Mouse (Mus musculus): ENCODE data around the gene Olfr1199. TPM values are rescaled to one million over a fixed set of nuclear protein-coding genes. Genes with fewer than 3 reads are reported as not detected.

The Olfr1199 gene
- not detected in 2 replicates for polyA plus RNA-seq (2012; rRNA removed)

DNA sequence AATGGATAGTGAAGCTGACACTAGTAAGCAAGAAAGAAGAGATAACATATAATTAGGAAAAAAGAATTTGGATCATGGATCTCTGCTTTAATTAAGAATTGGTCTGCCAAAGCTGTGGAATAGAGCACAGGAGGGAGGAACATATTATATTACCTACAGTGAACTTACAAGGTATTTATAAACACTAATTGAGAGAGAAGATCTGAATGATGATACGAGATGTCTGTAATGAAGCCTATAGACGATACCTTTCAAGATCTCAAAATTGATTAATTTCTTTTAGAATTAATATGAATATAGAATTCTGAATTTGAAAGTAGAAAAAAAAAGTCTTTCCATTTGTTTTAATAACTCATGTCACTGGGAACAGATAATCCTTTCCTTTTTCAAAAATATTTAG lies at the start of gene Olfr1199:
Gene Olfr1199 (minus strand): TSS at position 101 of the 400 bp plus-strand sequence.
- TF ChIP-seq CTCF (conservative IDR thresholded peaks at IDR 0.05; ENCODE audit: insufficient read depth, insufficient read length, low read depth, low read length) (no peak), POLR2A (IDR thresholded peaks at IDR 0.05; ENCODE audit: low read depth, low read length) (no peak)
- 68% methylated on average over 2 of the region's 2 CpGs for WGBS
- Histone ChIP-seq H3K4me3 (ENCODE audit: insufficient read depth, low read depth, low read length) (no peak within 1 kb of the TSS), H3K27ac (ENCODE audit: insufficient read depth, low read depth, low read length) (no peak within 1 kb of the TSS), H3K4me1 (ENCODE audit: control insufficient read depth, insufficient read depth, low read length) (no peaks in the 10 kb centered on the region), H3K27me3 (replicated peaks; ENCODE audit: control insufficient read depth, insufficient read depth, low read length) (no peaks in the 10 kb centered on the region), H3K36me3 (ENCODE audit: control insufficient read depth, insufficient read depth, low read length) (no peaks in the 10 kb centered on the region)
- DNase-seq = no peak

DNA sequence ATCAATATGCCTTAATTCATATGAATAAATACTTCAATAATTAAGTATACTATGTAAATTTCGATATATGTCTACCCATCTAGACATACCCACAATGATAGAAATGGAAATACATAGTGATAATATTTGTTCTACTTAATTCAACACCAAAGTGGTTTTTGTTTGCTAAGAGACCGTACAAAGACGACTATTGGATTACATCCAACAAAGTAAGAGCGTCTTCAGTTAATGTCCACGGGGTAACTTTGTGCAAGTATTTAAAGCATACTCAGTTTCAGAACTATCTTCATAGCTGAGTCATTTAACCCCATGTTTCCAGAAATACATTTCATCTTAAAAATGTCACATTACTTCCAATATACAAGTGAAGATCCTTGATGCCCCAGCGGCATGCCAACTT lies 32.5 kb upstream of the Olfr1199 start, which contains the start of gene Olfr1201:
Gene Olfr1201 (plus strand): TSS at position 301 of the 400 bp plus-strand sequence.
- TF ChIP-seq CTCF (conservative IDR thresholded peaks at IDR 0.05; ENCODE audit: insufficient read depth, insufficient read length, low read depth, low read length) (no peak), POLR2A (IDR thresholded peaks at IDR 0.05; ENCODE audit: low read depth, low read length) (no peak)
- WGBS = 80% methylated on average over 6 of the region's 6 CpGs
- Histone ChIP-seq H3K27me3 (replicated peaks; ENCODE audit: control insufficient read depth, insufficient read depth, low read length) (no peaks in the 10 kb centered on the region), H3K27ac (ENCODE audit: insufficient read depth, low read depth, low read length) (no peak within 1 kb of the TSS), H3K36me3 (ENCODE audit: control insufficient read depth, insufficient read depth, low read length) (no peaks in the 10 kb centered on the region), H3K4me3 (ENCODE audit: insufficient read depth, low read depth, low read length) (no peak within 1 kb of the TSS), H3K4me1 (ENCODE audit: control insufficient read depth, insufficient read depth, low read length) (no peaks in the 10 kb centered on the region)
- no peak for DNase-seq

DNA sequence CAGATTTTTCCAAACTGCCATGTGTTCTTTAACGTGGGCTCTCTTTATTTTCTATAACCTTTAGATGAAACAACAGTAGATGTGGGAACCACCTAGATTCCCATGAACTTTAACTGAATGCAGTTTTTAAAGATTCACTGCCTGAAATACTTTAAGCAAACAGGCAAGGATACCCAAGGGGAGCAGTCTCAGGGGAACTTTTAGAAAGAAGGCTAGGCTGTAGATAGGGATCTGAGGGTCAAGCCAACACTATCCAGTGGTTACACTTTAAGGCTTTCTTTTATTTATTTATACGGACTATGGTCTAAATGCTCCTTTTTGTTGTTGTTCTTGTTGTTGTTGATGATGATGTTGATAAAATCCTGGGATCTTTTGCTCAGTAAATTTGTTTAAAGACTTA lies 10.1 kb upstream of the Olfr1199 start, which contains the start of gene Olfr1200:
Gene Olfr1200 (minus strand): TSS at position 101 of the 400 bp plus-strand sequence.
- 65% methylated on average over 2 of the region's 2 CpGs for WGBS
- no peak for DNase-seq
- no peaks in the 10 kb centered on the region for H3K27me3 ChIP-seq (replicated peaks; ENCODE audit: control insufficient read depth, insufficient read depth, low read length)
- TF ChIP-seq POLR2A (IDR thresholded peaks at IDR 0.05; ENCODE audit: low read depth, low read length) (no peak), CTCF (conservative IDR thresholded peaks at IDR 0.05; ENCODE audit: insufficient read depth, insufficient read length, low read depth, low read length) (no peak)
- no peaks in the 10 kb centered on the region for H3K4me1 ChIP-seq (ENCODE audit: control insufficient read depth, insufficient read depth, low read length)
- no peak within 1 kb of the TSS for H3K27ac ChIP-seq (ENCODE audit: insufficient read depth, low read depth, low read length)
- H3K36me3 ChIP-seq (ENCODE audit: control insufficient read depth, insufficient read depth, low read length) = no peaks in the 10 kb centered on the region
- H3K4me3 ChIP-seq (ENCODE audit: insufficient read depth, low read depth, low read length) = no peak within 1 kb of the TSS

DNA sequence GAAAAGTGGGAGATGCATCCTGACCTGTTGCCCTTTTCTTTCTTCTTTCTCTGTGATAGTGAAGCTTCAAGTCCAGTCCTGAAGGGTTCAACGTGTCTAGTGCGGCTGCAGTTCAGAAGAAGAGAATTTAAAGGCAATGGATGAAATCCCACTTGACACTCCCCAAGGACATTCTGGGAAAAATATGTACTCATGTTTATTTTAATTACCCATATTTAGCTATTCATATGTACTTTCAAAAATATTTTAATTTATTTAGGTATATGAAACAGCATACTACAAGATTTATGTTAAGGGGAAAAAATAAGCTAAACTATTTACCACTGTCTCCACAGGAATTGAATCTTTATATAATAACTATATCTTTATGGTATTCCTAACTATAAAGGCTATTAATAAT lies 9.0 kb downstream of the Olfr1199 start, which contains the start of gene Olfr1198:
Gene Olfr1198 (minus strand): TSS at position 101 of the 400 bp plus-strand sequence.
- 94% methylated on average over 2 of the region's 2 CpGs for WGBS
- no peaks in the 10 kb centered on the region for H3K4me1 ChIP-seq (ENCODE audit: control insufficient read depth, insufficient read depth, low read length)
- no peak within 1 kb of the TSS for H3K27ac ChIP-seq (ENCODE audit: insufficient read depth, low read depth, low read length)
- DNase-seq = no peak
- no peak within 1 kb of the TSS for H3K4me3 ChIP-seq (ENCODE audit: insufficient read depth, low read depth, low read length)
- H3K36me3 ChIP-seq (ENCODE audit: control insufficient read depth, insufficient read depth, low read length) = no peaks in the 10 kb centered on the region
- TF ChIP-seq CTCF (conservative IDR thresholded peaks at IDR 0.05; ENCODE audit: insufficient read depth, insufficient read length, low read depth, low read length) = no peak
- no peak for TF ChIP-seq POLR2A (IDR thresholded peaks at IDR 0.05; ENCODE audit: low read depth, low read length)
- H3K27me3 ChIP-seq (replicated peaks; ENCODE audit: control insufficient read depth, insufficient read depth, low read length) = no peaks in the 10 kb centered on the region

DNA sequence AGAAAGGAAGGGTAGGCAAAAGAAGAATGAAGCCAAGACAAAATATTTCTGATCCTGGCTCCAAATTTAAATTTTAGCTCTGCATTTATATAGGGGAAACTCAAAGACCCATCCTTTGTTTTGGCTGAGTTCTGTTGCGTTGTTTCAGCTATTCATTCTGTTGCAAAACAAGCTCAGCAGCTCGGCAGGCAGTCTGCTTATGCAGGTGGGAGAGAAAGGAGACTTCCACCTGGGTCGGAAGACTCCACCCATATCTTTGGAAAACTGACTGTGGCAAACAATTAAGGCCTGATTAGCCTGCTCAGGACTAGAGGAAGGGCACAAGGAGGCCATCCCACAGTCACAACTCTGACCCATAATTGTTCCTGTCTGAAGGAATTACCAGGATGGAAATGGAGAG lies 16.9 kb downstream of the Olfr1199 start:
- H3K27me3 ChIP-seq (replicated peaks; ENCODE audit: control insufficient read depth, insufficient read depth, low read length) = no peaks in the 10 kb centered on the region
- TF ChIP-seq POLR2A (IDR thresholded peaks at IDR 0.05; ENCODE audit: low read depth, low read length) (no peak), CTCF (conservative IDR thresholded peaks at IDR 0.05; ENCODE audit: insufficient read depth, insufficient read length, low read depth, low read length) (no peak)
- H3K27ac ChIP-seq (ENCODE audit: insufficient read depth, low read depth, low read length) = no peak overlapping the region
- no peaks in the 10 kb centered on the region for H3K4me1 ChIP-seq (ENCODE audit: control insufficient read depth, insufficient read depth, low read length)
- H3K4me3 ChIP-seq (ENCODE audit: insufficient read depth, low read depth, low read length) = no peak overlapping the region
- no peaks in the 10 kb centered on the region for H3K36me3 ChIP-seq (ENCODE audit: control insufficient read depth, insufficient read depth, low read length)
- 63% methylated on average over 3 of the region's 3 CpGs for WGBS
- no peak for DNase-seq

DNA sequence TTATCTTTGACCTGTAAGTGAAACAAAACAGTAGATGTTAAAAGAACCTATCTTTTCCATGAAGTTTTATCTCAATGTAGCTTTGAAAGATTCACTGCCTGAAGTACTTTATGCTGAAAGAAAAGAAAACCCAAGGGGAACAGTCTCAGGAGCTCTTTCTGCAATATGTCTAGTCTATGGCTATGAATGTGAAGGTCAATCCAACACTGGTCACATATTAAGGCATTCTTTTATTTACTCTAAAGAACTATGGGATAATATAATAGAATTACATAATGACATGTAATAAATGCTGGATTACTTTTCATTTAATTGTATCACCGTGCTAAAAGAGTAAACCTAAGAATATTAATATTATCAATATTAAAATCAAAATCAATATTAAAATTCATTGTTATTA lies 28.0 kb downstream of the Olfr1199 start, which contains the start of gene Olfr1197:
Gene Olfr1197 (minus strand): TSS at position 101 of the 400 bp plus-strand sequence.
- H3K4me3 ChIP-seq (ENCODE audit: insufficient read depth, low read depth, low read length) = no peak within 1 kb of the TSS
- TF ChIP-seq CTCF (conservative IDR thresholded peaks at IDR 0.05; ENCODE audit: insufficient read depth, insufficient read length, low read depth, low read length) (no peak), POLR2A (IDR thresholded peaks at IDR 0.05; ENCODE audit: low read depth, low read length) (no peak)
- H3K4me1 ChIP-seq (ENCODE audit: control insufficient read depth, insufficient read depth, low read length) = no peaks in the 10 kb centered on the region
- 84% methylated on average over 1 of the region's 1 CpGs for WGBS
- DNase-seq = no peak
- H3K27me3 ChIP-seq (replicated peaks; ENCODE audit: control insufficient read depth, insufficient read depth, low read length) = no peaks in the 10 kb centered on the region
- no peak within 1 kb of the TSS for H3K27ac ChIP-seq (ENCODE audit: insufficient read depth, low read depth, low read length)
- H3K36me3 ChIP-seq (ENCODE audit: control insufficient read depth, insufficient read depth, low read length) = no peaks in the 10 kb centered on the region

DNA sequence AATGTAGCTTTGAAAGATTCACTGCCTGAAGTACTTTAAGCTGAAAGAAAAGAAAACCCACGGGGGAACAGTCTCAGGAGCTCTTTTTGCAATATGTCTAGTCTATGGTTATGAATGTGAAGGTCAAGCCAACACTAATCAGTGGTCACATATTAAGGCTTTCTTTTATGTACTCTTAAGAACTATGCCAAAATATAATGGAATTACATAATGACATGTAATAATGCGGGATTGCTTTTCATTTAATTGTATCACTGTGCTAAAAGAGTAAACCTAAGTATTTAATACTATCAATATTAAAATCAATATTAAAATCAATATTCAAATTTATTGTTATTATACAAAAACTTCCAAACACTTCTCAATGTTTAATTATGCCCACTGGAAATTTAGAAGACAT lies 55.8 kb downstream of the Olfr1199 start, which contains the start of gene Olfr1196:
Gene Olfr1196 (minus strand): TSS at position 101 of the 400 bp plus-strand sequence.
- no peak for DNase-seq
- H3K4me3 ChIP-seq (ENCODE audit: insufficient read depth, low read depth, low read length) = no peak within 1 kb of the TSS
- WGBS = 76% methylated on average over 2 of the region's 2 CpGs
- no peaks in the 10 kb centered on the region for H3K4me1 ChIP-seq (ENCODE audit: control insufficient read depth, insufficient read depth, low read length)
- TF ChIP-seq POLR2A (IDR thresholded peaks at IDR 0.05; ENCODE audit: low read depth, low read length) (no peak), CTCF (conservative IDR thresholded peaks at IDR 0.05; ENCODE audit: insufficient read depth, insufficient read length, low read depth, low read length) (no peak)
- H3K27ac ChIP-seq (ENCODE audit: insufficient read depth, low read depth, low read length) = no peak within 1 kb of the TSS
- H3K36me3 ChIP-seq (ENCODE audit: control insufficient read depth, insufficient read depth, low read length) = no peaks in the 10 kb centered on the region
- H3K27me3 ChIP-seq (replicated peaks; ENCODE audit: control insufficient read depth, insufficient read depth, low read length) = no peaks in the 10 kb centered on the region

Other genes starting within 250 kb of the Olfr1199 start
- gene Olfr1186, start 241.9 kb downstream of the Olfr1199 start, polyA plus RNA-seq (2012; rRNA removed) = not detected in 2 replicates
- gene Olfr1188, start 203.5 kb downstream of the Olfr1199 start, polyA plus RNA-seq (2012; rRNA removed) = not detected in 2 replicates
- gene Olfr1189, start 174.0 kb downstream of the Olfr1199 start, polyA plus RNA-seq (2012; rRNA removed) = not detected in 2 replicates
- gene Olfr1191-ps1, start 119.9 kb downstream of the Olfr1199 start, polyA plus RNA-seq (2012; rRNA removed) = not detected in 2 replicates
- gene Olfr1192-ps1, start 112.0 kb downstream of the Olfr1199 start, polyA plus RNA-seq (2012; rRNA removed) = not detected in 2 replicates
- not detected in 2 replicates for gene Olfr1193, start 84.8 kb downstream of the Olfr1199 start, polyA plus RNA-seq (2012; rRNA removed)
- gene Olfr1195, start 71.3 kb downstream of the Olfr1199 start, polyA plus RNA-seq (2012; rRNA removed) = not detected in 2 replicates
- gene Olfr1196, start 55.9 kb downstream of the Olfr1199 start, polyA plus RNA-seq (2012; rRNA removed) = not detected in 2 replicates
- not detected in 2 replicates for gene Olfr1197, start 28.1 kb downstream of the Olfr1199 start, polyA plus RNA-seq (2012; rRNA removed)
- not detected in 2 replicates for gene Olfr1198, start 9.1 kb downstream of the Olfr1199 start, polyA plus RNA-seq (2012; rRNA removed)
- not detected in 2 replicates for gene Olfr1200, start 10.0 kb upstream of the Olfr1199 start, polyA plus RNA-seq (2012; rRNA removed)
- not detected in 2 replicates for gene Olfr1201, start 32.6 kb upstream of the Olfr1199 start, polyA plus RNA-seq (2012; rRNA removed)
- not detected in 2 replicates for gene Olfr1202, start 54.0 kb upstream of the Olfr1199 start, polyA plus RNA-seq (2012; rRNA removed)
- gene Olfr1205, start 69.3 kb upstream of the Olfr1199 start, polyA plus RNA-seq (2012; rRNA removed) = not detected in 2 replicates
- not detected in 2 replicates for gene Olfr1204, start 88.8 kb upstream of the Olfr1199 start, polyA plus RNA-seq (2012; rRNA removed)
- gene Olfr1206, start 102.8 kb upstream of the Olfr1199 start, polyA plus RNA-seq (2012; rRNA removed) = not detected in 2 replicates
- not detected in 2 replicates for gene Olfr1208, start 141.8 kb upstream of the Olfr1199 start, polyA plus RNA-seq (2012; rRNA removed)
- not detected in 2 replicates for gene Olfr1209, start 154.7 kb upstream of the Olfr1199 start, polyA plus RNA-seq (2012; rRNA removed)
- not detected in 2 replicates for gene Olfr1211, start 177.6 kb upstream of the Olfr1199 start, polyA plus RNA-seq (2012; rRNA removed)
- gene Olfr1212, start 193.5 kb upstream of the Olfr1199 start, polyA plus RNA-seq (2012; rRNA removed) = not detected in 2 replicates
- not detected in 2 replicates for gene Gm13762, start 219.8 kb upstream of the Olfr1199 start, polyA plus RNA-seq (2012; rRNA removed)
- gene Olfr1214, start 232.2 kb upstream of the Olfr1199 start, polyA plus RNA-seq (2012; rRNA removed) = not detected in 2 replicates
- gene Olfr1215, start 246.5 kb upstream of the Olfr1199 start, polyA plus RNA-seq (2012; rRNA removed) = not detected in 2 replicates

Data from kidney, adult 2 months (tissue).